Mouse (Mus musculus) lung, postnatal 0 days (tissue): ENCODE data around the gene Dkc1.

Source experiments
- CTCF ChIP-seq: IDR thresholded peaks from 2 replicates; pipeline ENCODE4 v1.5.1; 2016; ENCODE audit warnings: antibody characterized with exemption, mild to moderate bottlenecking
- EP300 ChIP-seq: IDR thresholded peaks from 2 replicates; pipeline ENCODE4 v1.6.1; 2016; ENCODE audit warnings: antibody characterized with exemption, mild to moderate bottlenecking, control low read depth

DNA sequence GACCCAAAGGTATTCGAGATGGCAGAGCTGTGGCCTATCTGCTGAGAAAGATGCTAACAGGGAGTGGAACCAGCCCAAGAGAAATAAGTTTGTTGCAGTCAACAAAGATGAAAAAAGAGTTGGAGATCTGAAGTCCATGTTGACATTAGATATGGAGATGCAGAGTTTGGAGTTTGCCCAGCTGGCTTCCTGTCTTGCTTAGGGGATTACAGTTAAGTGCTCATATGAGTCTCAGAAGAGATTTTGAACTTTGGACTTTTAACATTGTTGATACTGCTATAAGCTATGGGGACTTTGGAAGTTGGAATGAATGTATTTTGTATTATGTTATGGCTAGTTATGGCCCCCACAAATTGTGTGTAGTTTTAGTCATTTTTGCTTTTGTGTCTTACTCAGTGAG lies 56.6 kb downstream of the Dkc1 start:
- no peak for TF ChIP-seq CTCF
- no peak for TF ChIP-seq EP300
